8 mouse cellular contexts compared by ENCODE assay signal in genomic region chr11:106032074-106032473, GRCm38 (mm10). TPM values are rescaled to one million over a fixed set of nuclear protein-coding genes. Genes with fewer than 3 reads are reported as not detected.
DNase-seq lines count a peak whose midpoint lies in the region; ATAC-seq and TF ChIP-seq lines count a peak whose summit lies in the region.
"Not testable (repeated sequence)": the region's sequence is repeated elsewhere in the genome, so short reads cannot be mapped to it uniquely, and the experiment has no call there.
"Had no signal": no experiment of that assay in that cellular context is flagged by ENCODE, and none has a peak within 500 bp of the region (broad histone marks: within the 10 kb centered on the region; RNA-seq: fewer than 3 reads in every experiment).

No protein-coding gene starts in this region.

- TF ChIP-seq CTCF in lung, postnatal 0 days (IDR thresholded peaks at IDR 0.05): not testable (repeated sequence)

- H3K4me3 ChIP-seq in forebrain, embryonic 14.5 days (ENCODE audit: low read depth, low read length): peak overlapping the region; percentile 20; the same call in 1 of the 2 replicates
- H3K4me3 ChIP-seq in heart, embryonic 16.5 days (ENCODE audit: low read length): peak overlapping the region; percentile 48
- H3K4me3 ChIP-seq in limb, embryonic 14.5 days (replicated peaks; ENCODE audit: low read length): peak overlapping the region; percentile 31
- H3K4me3 ChIP-seq in lung, postnatal 0 days (ENCODE audit: low read depth, low read length): peak overlapping the region; percentile 21; the same call in 1 of the 2 replicates
- peak overlapping the region; percentile 22; the same call in 1 of the 2 replicates for H3K4me3 ChIP-seq in neural tube, embryonic 14.5 days (ENCODE audit: low read depth, low read length)

- not testable (repeated sequence) for H3K27me3 ChIP-seq in forebrain, embryonic 14.5 days (replicated peaks; ENCODE audit: control insufficient read depth, insufficient read depth, low read length); heart, embryonic 16.5 days (ENCODE audit: control insufficient read depth, insufficient read depth, low read length); limb, embryonic 14.5 days (ENCODE audit: control insufficient read depth, insufficient read depth, low read length); lung, postnatal 0 days (replicated peaks; ENCODE audit: insufficient read depth, low read length); neural tube, embryonic 14.5 days (ENCODE audit: control insufficient read depth, insufficient read depth, low read length)

- TF ChIP-seq POLR2A in limb, embryonic 14.5 days (IDR thresholded peaks at IDR 0.05; ENCODE audit: borderline replicate concordance, extremely low read depth, insufficient read depth, insufficient read length): not testable (repeated sequence)

- 38% methylated on average over 5 of the region's 25 CpGs for WGBS in forebrain, embryonic 14.5 days
- 62% methylated on average over 4 of the region's 25 CpGs for WGBS in heart, embryonic 16.5 days
- WGBS in limb, embryonic 14.5 days: 43% methylated on average over 2 of the region's 25 CpGs
- 8% methylated on average over 7 of the region's 25 CpGs for WGBS in lung, postnatal 0 days
- 36% methylated on average over 3 of the region's 25 CpGs for WGBS in neural tube, embryonic 14.5 days

- ATAC-seq in forebrain, embryonic 14.5 days; heart, embryonic 16.5 days (replicated peaks; ENCODE audit: extremely low read depth, insufficient read depth, low FRiP score); limb, embryonic 14.5 days (ENCODE audit: low FRiP score, low read depth); lung, postnatal 0 days; neural tube, embryonic 14.5 days (ENCODE audit: low read depth): not testable (repeated sequence)

- not testable (repeated sequence) for H3K9ac ChIP-seq in forebrain, embryonic 14.5 days (ENCODE audit: low read length); limb, embryonic 14.5 days (ENCODE audit: low read depth, low read length, severe bottlenecking); lung, postnatal 0 days (replicated peaks; ENCODE audit: low read depth); neural tube, embryonic 14.5 days (replicated peaks; ENCODE audit: low read depth, low read length)
- H3K9ac ChIP-seq in heart, embryonic 16.5 days (ENCODE audit: low read length): 0 out of 2 replicates have a peak overlapping the region, but pooled peaks have one; percentile 34

- H3K36me3 ChIP-seq in forebrain, embryonic 14.5 days (ENCODE audit: control insufficient read depth, insufficient read depth, low read length); heart, embryonic 16.5 days (ENCODE audit: control insufficient read depth, insufficient read depth); limb, embryonic 14.5 days (ENCODE audit: control insufficient read depth, insufficient read depth, low read length); lung, postnatal 0 days (ENCODE audit: insufficient read depth, low read length); neural tube, embryonic 14.5 days (ENCODE audit: control insufficient read depth, insufficient read depth, low read length): not testable (repeated sequence)

- H3K4me2 ChIP-seq in forebrain, embryonic 14.5 days (ENCODE audit: low read length): 0 out of 2 replicates have a peak overlapping the region, but pooled peaks have one; percentile 23
- peak overlapping the region; percentile 43; the same call in 1 of the 2 replicates for H3K4me2 ChIP-seq in heart, embryonic 16.5 days (ENCODE audit: low read depth, low read length)
- not testable (repeated sequence) for H3K4me2 ChIP-seq in limb, embryonic 14.5 days (replicated peaks; ENCODE audit: low read depth, low read length, severe bottlenecking); neural tube, embryonic 14.5 days (ENCODE audit: low read depth, low read length)
- H3K4me2 ChIP-seq in lung, postnatal 0 days (replicated peaks; ENCODE audit: low read depth, low read length): peak overlapping the region; percentile 29

- not testable (repeated sequence) for H3K4me1 ChIP-seq in forebrain, embryonic 14.5 days (ENCODE audit: control insufficient read depth, insufficient read depth, low read length); heart, embryonic 16.5 days (ENCODE audit: control insufficient read depth, insufficient read depth, low read length); limb, embryonic 14.5 days (ENCODE audit: control insufficient read depth, insufficient read depth, low read length); lung, postnatal 0 days (ENCODE audit: insufficient read depth, low read depth, low read length); neural tube, embryonic 14.5 days (ENCODE audit: control insufficient read depth, insufficient read depth, low read length)

- H3K9me3 ChIP-seq in forebrain, embryonic 14.5 days (replicated peaks; ENCODE audit: control insufficient read depth, low read length); heart, embryonic 16.5 days (replicated peaks; ENCODE audit: control insufficient read depth, low read length); limb, embryonic 14.5 days (ENCODE audit: control insufficient read depth, low read length); lung, postnatal 0 days (ENCODE audit: low read length); neural tube, embryonic 14.5 days (ENCODE audit: control insufficient read depth, low read length): not testable (repeated sequence)

- peak; percentile 46 for DNase-seq in cerebellum, adult 9-11 months
- DNase-seq in forebrain, embryonic 14.5 days (ENCODE audit: low spot score); limb, embryonic 14.5 days (ENCODE audit: low spot score); lung, postnatal 0 days (ENCODE audit: low spot score): not testable (repeated sequence)
- peak; percentile 33 for DNase-seq in kidney, adult 11 months

- peak overlapping the region; percentile 76; the same call in 1 of the 2 replicates for H3K27ac ChIP-seq in forebrain, embryonic 14.5 days (ENCODE audit: low read depth, low read length)
- H3K27ac ChIP-seq in heart, embryonic 16.5 days (ENCODE audit: low read length); limb, embryonic 14.5 days (replicated peaks; ENCODE audit: low read depth, low read length); lung, postnatal 0 days (ENCODE audit: low read length): not testable (repeated sequence)
- H3K27ac ChIP-seq in neural tube, embryonic 14.5 days (ENCODE audit: low read depth, low read length): peak overlapping the region; percentile 52; the same call in 1 of the 2 replicates

- not testable (repeated sequence) for TF ChIP-seq EP300 in lung, postnatal 0 days (IDR thresholded peaks at IDR 0.05)

RNA-seq across cellular contexts. Expression of gene Dcaf7, which starts 4.6 kb away (rescaled TPM):
- 76.2 and 93.6 TPM in 2 replicates for polyA plus RNA-seq in forebrain, embryonic 14.5 days (2014; fragmentation: Nextera tagmentation; extraction: Ambion mirVana)
- 44.6 and 47.2 TPM in 2 replicates for polyA plus RNA-seq in heart, embryonic 16.5 days (2015; fragmentation: Nextera tagmentation; extraction: Ambion mirVana)
- 63.0 and 75.6 TPM in 2 replicates for polyA plus RNA-seq in limb, embryonic 14.5 days (2012; rRNA removed)
- 63.3 and 71.6 TPM in 2 replicates for polyA plus RNA-seq in limb, embryonic 14.5 days (2014; fragmentation: Nextera tagmentation; extraction: Ambion mirVana)
- 26.6 and 28.9 TPM in 2 replicates for polyA plus RNA-seq in lung, postnatal 0 days (2015; fragmentation: Nextera tagmentation; extraction: Ambion mirVana)
- polyA plus RNA-seq in neural tube, embryonic 14.5 days (2014; fragmentation: Nextera tagmentation; extraction: Ambion mirVana): 143 and 164 TPM in 2 replicates

RNA-seq across cellular contexts. Expression of gene Kcnh6, which starts 24.1 kb away (rescaled TPM):
- polyA plus RNA-seq in forebrain, embryonic 14.5 days (2014; fragmentation: Nextera tagmentation; extraction: Ambion mirVana): 0.48 and 0.57 TPM in 2 replicates
- polyA plus RNA-seq in heart, embryonic 16.5 days (2015; fragmentation: Nextera tagmentation; extraction: Ambion mirVana): 0.35 and 0.46 TPM in 2 replicates
- 0.20 and 0.32 TPM in 2 replicates for polyA plus RNA-seq in limb, embryonic 14.5 days (2012; rRNA removed)
- polyA plus RNA-seq in limb, embryonic 14.5 days (2014; fragmentation: Nextera tagmentation; extraction: Ambion mirVana): 0.23 and 0.32 TPM in 2 replicates
- polyA plus RNA-seq in lung, postnatal 0 days (2015; fragmentation: Nextera tagmentation; extraction: Ambion mirVana): 0.14 and 0.32 TPM in 2 replicates
- 3.3 and 9.8 TPM in 2 replicates for polyA plus RNA-seq in neural tube, embryonic 14.5 days (2014; fragmentation: Nextera tagmentation; extraction: Ambion mirVana)

RNA-seq across cellular contexts. Expression of gene Taco1, which starts 33.8 kb away (rescaled TPM):
- 5.7 and 7.0 TPM in 2 replicates for polyA plus RNA-seq in forebrain, embryonic 14.5 days (2014; fragmentation: Nextera tagmentation; extraction: Ambion mirVana)
- polyA plus RNA-seq in heart, embryonic 16.5 days (2015; fragmentation: Nextera tagmentation; extraction: Ambion mirVana): 13.0 and 15.6 TPM in 2 replicates
- polyA plus RNA-seq in limb, embryonic 14.5 days (2012; rRNA removed): 14.5 and 15.1 TPM in 2 replicates
- 7.4 and 7.8 TPM in 2 replicates for polyA plus RNA-seq in limb, embryonic 14.5 days (2014; fragmentation: Nextera tagmentation; extraction: Ambion mirVana)
- 5.1 and 5.7 TPM in 2 replicates for polyA plus RNA-seq in lung, postnatal 0 days (2015; fragmentation: Nextera tagmentation; extraction: Ambion mirVana)
- polyA plus RNA-seq in neural tube, embryonic 14.5 days (2014; fragmentation: Nextera tagmentation; extraction: Ambion mirVana): 7.1 and 7.3 TPM in 2 replicates

RNA-seq across cellular contexts. Expression of gene Ace3, which starts 37.6 kb away (rescaled TPM):
- not detected in 2 replicates for polyA plus RNA-seq in forebrain, embryonic 14.5 days (2014; fragmentation: Nextera tagmentation; extraction: Ambion mirVana)
- polyA plus RNA-seq in heart, embryonic 16.5 days (2015; fragmentation: Nextera tagmentation; extraction: Ambion mirVana): 0.10 TPM in 1 of 2 replicates, not detected in the other
- polyA plus RNA-seq in limb, embryonic 14.5 days (2012; rRNA removed): not detected in 2 replicates
- polyA plus RNA-seq in limb, embryonic 14.5 days (2014; fragmentation: Nextera tagmentation; extraction: Ambion mirVana): not detected in 2 replicates
- 2.0 and 2.1 TPM in 2 replicates for polyA plus RNA-seq in lung, postnatal 0 days (2015; fragmentation: Nextera tagmentation; extraction: Ambion mirVana)
- not detected in 2 replicates for polyA plus RNA-seq in neural tube, embryonic 14.5 days (2014; fragmentation: Nextera tagmentation; extraction: Ambion mirVana)
- polyA plus RNA-seq: cerebellum, adult 2 months had no signal

RNA-seq across cellular contexts. Expression of gene Map3k3, which starts 52.3 kb away (rescaled TPM):
- polyA plus RNA-seq in forebrain, embryonic 14.5 days (2014; fragmentation: Nextera tagmentation; extraction: Ambion mirVana): 9.0 and 11.0 TPM in 2 replicates
- polyA plus RNA-seq in heart, embryonic 16.5 days (2015; fragmentation: Nextera tagmentation; extraction: Ambion mirVana): 17.6 and 21.7 TPM in 2 replicates
- polyA plus RNA-seq in limb, embryonic 14.5 days (2012; rRNA removed): 48.5 and 54.5 TPM in 2 replicates
- polyA plus RNA-seq in limb, embryonic 14.5 days (2014; fragmentation: Nextera tagmentation; extraction: Ambion mirVana): 33.3 and 37.5 TPM in 2 replicates
- 25.3 and 26.0 TPM in 2 replicates for polyA plus RNA-seq in lung, postnatal 0 days (2015; fragmentation: Nextera tagmentation; extraction: Ambion mirVana)
- 11.0 and 15.9 TPM in 2 replicates for polyA plus RNA-seq in neural tube, embryonic 14.5 days (2014; fragmentation: Nextera tagmentation; extraction: Ambion mirVana)
